Mouse (Mus musculus): ENCODE data around the gene Porcn.

The Porcn gene

DNA sequence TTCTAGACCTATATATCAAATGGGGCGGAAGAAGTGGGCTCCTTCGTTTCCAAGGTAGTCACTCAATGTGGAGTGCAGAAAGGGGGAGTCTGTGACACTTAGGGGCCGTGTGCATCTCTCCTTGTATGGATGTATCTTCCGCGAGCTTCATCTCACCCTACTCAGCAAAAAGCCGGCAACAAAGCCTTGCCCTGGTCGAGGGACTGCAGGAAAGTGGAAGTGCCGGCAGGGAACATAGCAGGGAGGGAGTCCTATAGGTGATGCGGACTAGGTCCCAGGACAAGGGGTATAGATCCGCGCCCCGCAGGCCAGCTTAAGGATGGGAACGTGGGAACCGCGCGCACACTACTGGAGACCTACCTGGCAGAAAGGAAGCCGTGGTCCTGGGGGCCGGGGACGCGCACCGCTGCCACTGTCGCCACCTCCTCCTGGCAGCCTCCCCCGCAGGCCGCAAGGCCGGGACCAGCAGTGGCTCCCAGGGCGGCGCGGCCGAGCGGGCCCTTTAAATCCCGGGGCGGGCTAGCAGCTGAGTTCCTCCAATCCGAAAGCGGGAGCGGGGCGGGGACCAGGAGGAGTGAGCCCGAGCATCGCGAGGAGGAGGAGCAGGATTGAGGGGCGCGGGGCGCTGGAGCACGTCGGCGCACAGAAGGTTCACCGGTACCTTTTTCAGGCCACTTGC is at the start of gene Porcn:
Porcn (minus strand) TSS at position 511 of the 679 bp plus-strand sequence.
- Histone ChIP-seq H3K4me3 (replicated peaks; ENCODE audit: low read length) (peak within 1 kb of the TSS; percentile 82), H3K4me1 (replicated peaks; ENCODE audit: low read depth, low read length) (peaks cover 67% of the 10 kb centered on the region), H3K27me3 (ENCODE audit: insufficient read depth, low read length) (no peaks in the 10 kb centered on the region), H3K36me3 (ENCODE audit: insufficient read depth, low read length) (peaks cover 43% of the 10 kb centered on the region), H3K9me3 (ENCODE audit: low read length) (no peaks in the 10 kb centered on the region)
- TF ChIP-seq NANOG (IDR thresholded peaks at IDR 0.05; ENCODE audit: borderline replicate concordance, low read length) (no peak), POU5F1 (IDR thresholded peaks at IDR 0.05; ENCODE audit: borderline replicate concordance, low read length) (no peak), CTCF (conservative IDR thresholded peaks at IDR 0.05; ENCODE audit: low read length) (no peak)

DNA sequence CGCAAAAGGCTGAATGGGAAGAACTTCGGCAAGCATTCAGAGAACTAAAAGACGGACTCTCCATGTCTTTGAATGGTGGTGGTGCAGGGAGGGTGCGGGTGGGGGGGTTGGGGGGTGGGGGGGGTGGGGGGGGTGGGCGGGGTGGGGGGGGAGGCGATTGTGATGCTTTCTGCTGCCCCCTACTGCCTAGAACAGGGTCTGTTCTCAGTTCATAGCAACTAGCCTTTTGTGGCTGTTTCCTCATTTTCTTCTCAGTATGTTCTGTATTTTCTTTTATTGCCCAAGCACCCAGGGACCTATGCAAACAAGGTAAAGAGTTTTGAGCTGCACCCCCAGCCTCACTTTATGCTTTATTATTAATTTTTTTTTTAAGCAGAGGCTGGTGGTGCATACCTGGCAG is 49.5 kb upstream of the Porcn start:
- Histone ChIP-seq H3K36me3 (ENCODE audit: insufficient read depth, low read length) (no peaks in the 10 kb centered on the region), H3K4me1 (replicated peaks; ENCODE audit: low read depth, low read length) (peaks cover 52% of the 10 kb centered on the region), H3K27me3 (ENCODE audit: insufficient read depth, low read length) (no peaks in the 10 kb centered on the region), H3K4me3 (replicated peaks; ENCODE audit: low read length) (no peak overlapping the region), H3K9me3 (ENCODE audit: low read length) (no peaks in the 10 kb centered on the region)
- TF ChIP-seq CTCF (conservative IDR thresholded peaks at IDR 0.05; ENCODE audit: low read length) (no peak), POU5F1 (IDR thresholded peaks at IDR 0.05; ENCODE audit: borderline replicate concordance, low read length) (no peak), NANOG (IDR thresholded peaks at IDR 0.05; ENCODE audit: borderline replicate concordance, low read length) (no peak)

DNA sequence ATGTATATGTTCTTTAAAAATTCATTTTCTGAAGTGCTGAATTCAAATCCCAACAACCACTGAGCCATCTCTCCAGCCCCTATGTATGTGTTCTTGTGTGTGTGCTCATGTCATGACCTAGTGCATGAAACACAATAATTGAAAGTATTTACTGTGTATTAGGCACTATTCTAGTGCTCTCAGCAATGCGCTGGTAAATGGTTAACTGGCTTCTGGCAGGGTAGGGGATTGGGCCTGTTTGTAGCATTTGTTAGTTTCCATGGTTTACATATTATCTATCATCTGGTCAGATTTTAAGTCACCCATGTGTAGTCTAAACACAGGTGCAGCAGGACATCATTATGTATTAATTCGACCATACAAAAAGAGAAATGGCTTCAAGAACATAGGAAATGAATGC is 47.4 kb upstream of the Porcn start:
- Histone ChIP-seq H3K4me3 (replicated peaks; ENCODE audit: low read length) (no peak overlapping the region), H3K27me3 (ENCODE audit: insufficient read depth, low read length) (no peaks in the 10 kb centered on the region), H3K4me1 (replicated peaks; ENCODE audit: low read depth, low read length) (peaks cover 38% of the 10 kb centered on the region), H3K9me3 (ENCODE audit: low read length) (no peaks in the 10 kb centered on the region), H3K36me3 (ENCODE audit: insufficient read depth, low read length) (peaks cover 17% of the 10 kb centered on the region)
- no peak for TF ChIP-seq POU5F1 (IDR thresholded peaks at IDR 0.05; ENCODE audit: borderline replicate concordance, low read length)
- TF ChIP-seq NANOG (IDR thresholded peaks at IDR 0.05; ENCODE audit: borderline replicate concordance, low read length) = no peak
- TF ChIP-seq CTCF (conservative IDR thresholded peaks at IDR 0.05; ENCODE audit: low read length) = no peak

DNA sequence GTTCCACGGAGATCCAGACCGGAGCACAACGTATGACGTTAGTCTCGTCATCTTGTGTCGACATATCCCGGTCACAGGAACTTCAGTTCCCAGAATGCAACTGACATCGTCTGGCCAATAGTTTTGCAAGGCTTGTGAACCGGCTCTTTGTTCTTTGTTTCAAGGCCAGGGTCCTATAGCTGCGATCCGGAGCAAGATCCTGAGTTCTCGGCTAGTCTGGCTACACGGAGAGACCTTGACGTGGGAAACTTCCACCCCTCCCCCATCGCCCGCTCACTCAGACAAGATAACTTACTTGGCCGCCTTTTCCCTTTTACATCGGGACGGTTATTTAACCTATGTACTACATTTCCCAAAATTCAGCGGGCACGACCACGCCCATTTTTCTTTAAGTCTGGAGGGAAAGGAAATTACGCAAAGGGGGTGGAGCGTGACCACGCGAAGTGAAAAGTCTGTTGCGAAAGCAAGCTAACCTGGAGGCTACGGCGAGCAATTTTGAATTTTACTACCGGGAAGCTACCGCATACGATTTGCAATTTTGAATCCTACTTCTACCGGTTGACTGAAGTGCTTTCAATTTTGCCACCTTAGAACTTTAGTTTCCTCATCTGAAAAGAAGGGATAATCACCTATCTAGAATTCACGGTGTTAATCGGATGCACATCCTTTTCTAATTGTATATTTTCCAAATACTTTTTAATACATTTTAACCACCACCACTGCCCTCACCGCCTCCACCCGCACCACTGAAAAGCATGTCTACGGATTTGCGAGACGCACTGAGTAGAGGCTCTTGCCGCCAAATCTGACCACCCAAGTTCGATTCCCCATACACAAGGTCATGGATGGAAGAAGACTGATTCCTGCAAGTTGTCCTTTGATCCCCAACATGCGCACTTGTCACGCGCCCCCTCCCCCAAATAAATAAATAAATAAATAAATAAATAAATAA is 46.3 kb upstream of the Porcn start, which contains the start of gene Ftsj1:
Ftsj1 (minus strand) TSS at position 73 of the 952 bp plus-strand sequence.
- Histone ChIP-seq H3K4me1 (replicated peaks; ENCODE audit: low read depth, low read length) (peaks cover 28% of the 10 kb centered on the region), H3K9me3 (ENCODE audit: low read length) (no peaks in the 10 kb centered on the region), H3K27me3 (ENCODE audit: insufficient read depth, low read length) (no peaks in the 10 kb centered on the region), H3K36me3 (ENCODE audit: insufficient read depth, low read length) (peaks cover 17% of the 10 kb centered on the region), H3K4me3 (replicated peaks; ENCODE audit: low read length) (peak within 1 kb of the TSS; percentile 87)
- TF ChIP-seq POU5F1 (IDR thresholded peaks at IDR 0.05; ENCODE audit: borderline replicate concordance, low read length) = no peak
- TF ChIP-seq NANOG (IDR thresholded peaks at IDR 0.05; ENCODE audit: borderline replicate concordance, low read length) = no peak
- TF ChIP-seq CTCF (conservative IDR thresholded peaks at IDR 0.05; ENCODE audit: low read length) = no peak

DNA sequence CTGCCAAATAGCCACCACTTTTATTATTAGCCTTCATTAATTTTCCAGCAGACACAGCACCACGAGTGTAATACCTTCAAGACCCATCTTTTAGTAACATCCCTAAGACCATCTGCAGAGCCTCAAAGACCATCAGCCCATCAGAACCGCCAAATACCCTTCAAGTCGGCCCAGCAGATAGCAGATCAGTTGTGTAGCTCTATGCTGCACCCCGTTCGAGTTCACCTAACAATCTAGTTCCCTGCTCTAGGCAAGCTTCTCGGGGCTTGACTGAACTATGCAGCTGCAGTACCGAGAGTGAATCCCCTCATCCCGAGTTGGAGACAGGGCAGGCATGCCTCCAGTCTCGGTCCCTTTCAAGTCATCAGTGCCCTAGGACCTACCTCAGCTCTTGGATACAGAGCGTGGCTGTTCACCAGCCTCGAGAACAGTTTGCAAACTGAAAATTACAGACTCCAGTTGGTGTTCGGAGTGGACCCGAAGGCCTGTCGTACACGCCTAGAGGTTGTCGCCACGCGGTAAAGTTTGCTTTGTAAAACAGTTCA is 45.5 kb upstream of the Porcn start:
- Histone ChIP-seq H3K4me3 (replicated peaks; ENCODE audit: low read length) (peak overlapping the region; percentile 87), H3K9me3 (ENCODE audit: low read length) (no peaks in the 10 kb centered on the region)
- TF ChIP-seq NANOG (IDR thresholded peaks at IDR 0.05; ENCODE audit: borderline replicate concordance, low read length) (no peak), CTCF (conservative IDR thresholded peaks at IDR 0.05; ENCODE audit: low read length) (no peak), POU5F1 (IDR thresholded peaks at IDR 0.05; ENCODE audit: borderline replicate concordance, low read length) (no peak)

DNA sequence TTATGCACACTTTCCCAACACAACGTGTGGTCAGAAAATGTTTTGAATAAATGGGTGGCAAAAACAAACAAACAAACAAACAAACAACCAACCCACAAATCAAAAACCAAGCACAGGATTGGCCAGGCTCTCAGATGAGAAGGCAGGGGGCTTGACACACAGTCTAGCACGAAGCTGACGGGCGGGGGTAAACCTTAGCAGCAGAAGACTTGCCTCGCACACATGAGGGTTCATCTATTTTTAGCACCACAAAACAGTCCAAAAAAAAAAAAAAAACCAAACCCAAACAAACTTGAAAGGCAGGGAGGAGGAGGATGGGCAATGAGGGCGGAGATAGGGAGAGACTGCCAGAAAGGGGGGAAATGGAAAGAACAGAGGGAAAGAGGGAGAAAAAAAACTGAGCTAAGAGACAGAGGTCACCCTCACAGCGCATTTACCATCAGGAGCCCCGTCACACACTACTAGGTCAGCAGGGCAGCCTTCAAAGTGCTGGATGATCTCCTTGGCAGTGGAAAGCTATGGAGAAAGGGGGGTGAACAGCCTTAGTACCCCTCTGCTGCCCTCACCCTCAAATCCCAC is 42.3 kb upstream of the Porcn start:
- no peaks in the 10 kb centered on the region for H3K27me3 ChIP-seq (ENCODE audit: insufficient read depth, low read length)
- H3K36me3 ChIP-seq (ENCODE audit: insufficient read depth, low read length) = peaks cover 50% of the 10 kb centered on the region
- peaks cover 22% of the 10 kb centered on the region for H3K4me1 ChIP-seq (replicated peaks; ENCODE audit: low read depth, low read length)
- no peak for TF ChIP-seq CTCF (conservative IDR thresholded peaks at IDR 0.05; ENCODE audit: low read length)
- TF ChIP-seq POU5F1 (IDR thresholded peaks at IDR 0.05; ENCODE audit: borderline replicate concordance, low read length) = no peak
- no peaks in the 10 kb centered on the region for H3K9me3 ChIP-seq (ENCODE audit: low read length)
- H3K4me3 ChIP-seq (replicated peaks; ENCODE audit: low read length) = no peak overlapping the region

More for the DNA sequence above, 45.5 kb upstream of the Porcn start:
- Histone ChIP-seq H3K4me1 (replicated peaks; ENCODE audit: low read depth, low read length) (peaks cover 24% of the 10 kb centered on the region), H3K27me3 (ENCODE audit: insufficient read depth, low read length) (no peaks in the 10 kb centered on the region), H3K36me3 (ENCODE audit: insufficient read depth, low read length) (peaks cover 22% of the 10 kb centered on the region)

DNA sequence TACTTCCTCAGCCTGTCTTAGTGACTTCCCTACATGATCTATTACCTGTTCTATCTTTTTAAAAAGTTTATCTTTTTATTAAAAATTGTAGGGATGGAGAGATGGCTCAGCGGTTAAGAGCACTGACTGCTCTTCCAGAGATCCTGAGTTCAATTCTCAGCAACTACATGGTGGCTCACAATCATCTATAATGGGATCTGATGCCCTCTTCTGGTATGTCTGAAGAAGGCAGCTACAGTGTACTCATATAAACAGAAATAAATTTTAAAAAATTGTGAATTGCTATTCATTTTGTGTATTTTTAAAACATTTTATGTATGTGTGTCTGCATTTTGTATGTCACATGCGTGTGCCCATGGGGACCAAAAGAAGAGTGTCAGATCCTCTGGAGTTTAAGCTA is 41.4 kb upstream of the Porcn start:
- TF ChIP-seq NANOG (IDR thresholded peaks at IDR 0.05; ENCODE audit: borderline replicate concordance, low read length) (no peak), POU5F1 (IDR thresholded peaks at IDR 0.05; ENCODE audit: borderline replicate concordance, low read length) (no peak), CTCF (conservative IDR thresholded peaks at IDR 0.05; ENCODE audit: low read length) (no peak; the same call in 1 of the 2 replicates)
- peaks cover 58% of the 10 kb centered on the region for H3K36me3 ChIP-seq (ENCODE audit: insufficient read depth, low read length)
- H3K27me3 ChIP-seq (ENCODE audit: insufficient read depth, low read length) = no peaks in the 10 kb centered on the region
- no peak overlapping the region for H3K4me3 ChIP-seq (replicated peaks; ENCODE audit: low read length)
- peaks cover 22% of the 10 kb centered on the region for H3K4me1 ChIP-seq (replicated peaks; ENCODE audit: low read depth, low read length)
- H3K9me3 ChIP-seq (ENCODE audit: low read length) = no peaks in the 10 kb centered on the region

Data from E14TG2a.4 (cell line).